Mouse (Mus musculus) bone marrow macrophage, adult 2 months (primary cell): Measurements from ENCODE around the gene Them5.

Experiments used
- CTCF ChIP-seq: IDR thresholded peaks from 2 replicates; pipeline ENCODE4 v1.5.1; 2012; ENCODE audit warnings: low read depth, mild to moderate bottlenecking, low read length, moderate library complexity
- POLR2A ChIP-seq: IDR thresholded peaks from 2 replicates; pipeline ENCODE4 v1.6.1; 2012; ENCODE audit warnings: mild to moderate bottlenecking, low read depth, low read length, borderline replicate concordance

DNA sequence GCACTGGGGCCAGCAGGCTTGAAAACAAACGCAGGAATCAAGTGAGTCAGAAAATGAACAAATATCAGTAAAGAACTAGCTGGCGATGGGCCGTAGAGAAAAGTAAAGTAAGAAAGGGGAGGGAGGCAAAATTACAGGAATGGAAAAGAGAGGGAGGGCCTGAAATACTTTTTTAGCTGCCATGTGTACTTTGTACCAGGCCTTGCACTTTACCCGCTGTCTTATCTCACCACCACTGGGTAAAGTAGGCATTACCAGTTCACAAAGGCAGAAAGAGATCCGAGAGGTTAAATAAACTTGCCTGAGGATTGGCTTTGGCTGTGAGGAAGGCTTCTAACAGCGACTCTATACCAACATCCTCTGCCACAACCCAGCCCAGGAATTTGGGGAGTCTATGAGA, 25.6 kb downstream of the Them5 start:
- TF ChIP-seq CTCF (no peak), POLR2A (no peak)
